In genomic region chr5:121534521-121534920, GRCm38 (mm10) we compare ENCODE assay signal across 10 mouse cellular contexts. TPM values are rescaled to one million over a fixed set of nuclear protein-coding genes. Genes with fewer than 3 reads are reported as not detected.
DNase-seq lines count a peak whose midpoint lies in the region; ATAC-seq and TF ChIP-seq lines count a peak whose summit lies in the region.
"Had no signal": no experiment of that assay in that cellular context is flagged by ENCODE, and none has a peak within 500 bp of the region (broad histone marks: within the 10 kb centered on the region; RNA-seq: fewer than 3 reads in every experiment).

No protein-coding gene starts in this region.

- no peak overlapping the region for H3K27ac ChIP-seq in kidney, adult 2 months (ENCODE audit: insufficient read depth, low read depth, low read length)
- H3K27ac ChIP-seq in CH12.LX (ENCODE audit: insufficient read depth, low read depth): no peak overlapping the region

- in situ Hi-C loops in CH12.LX (cut with MboI; ENCODE audit: low pct_ligation_motif_present, low pct_unique_long_range_greater_than_20kb, low sequenced_read_pairs): no loop called here

- 94% methylated on average over 5 of the region's 5 CpGs for WGBS in kidney, adult 2 months

- ATAC-seq in megakaryocyte-erythroid progenitor cell, adult 5-6 weeks (replicated peaks; ENCODE audit: low FRiP score, low TSS enrichment, poor library complexity, severe bottlenecking): peak; percentile 43; the same call in 1 of the 2 replicates

- H3K4me1 ChIP-seq in kidney, adult 2 months (ENCODE audit: control insufficient read depth, insufficient read depth, low read length): 0 out of 2 replicates have a peak, but pooled peaks cover 3% of the 10 kb centered on the region
- H3K4me1 ChIP-seq in CH12.LX (ENCODE audit: control insufficient read depth in 1 of 2, insufficient read depth in 2 of 2): peaks cover 7 to 22% of the 10 kb centered on the region in 2 experiments

- dilution Hi-C loops in CH12.LX (cut with MboI; ENCODE audit: extremely low pct_ligation_motif_present, extremely low pct_unique_long_range_greater_than_20kb, low sequenced_read_pairs): no loop called here

- no peak overlapping the region for H3K4me3 ChIP-seq in kidney, adult 2 months (ENCODE audit: insufficient read depth, low read depth, low read length)
- H3K4me3 ChIP-seq in CH12.LX (replicated peaks in 1 of 3; ENCODE audit: low read depth in 2 of 3, low read length in 2 of 3, poor library complexity in 1 of 3): no peak overlapping the region

- no peaks in the 10 kb centered on the region for H3K9me3 ChIP-seq in CH12.LX (replicated peaks; ENCODE audit: low read length)

- no peak overlapping the region for H3K9ac ChIP-seq in CH12.LX (ENCODE audit: insufficient read depth, low read depth)

- no peak overlapping the region for H3K4me2 ChIP-seq in CH12.LX (ENCODE audit: insufficient read depth, low read depth, poor library complexity, severe bottlenecking)
- H3K4me2 ChIP-seq: midbrain, embryonic 11.5 days had no signal

- peak; percentile 42 for TF ChIP-seq CTCF in kidney, adult 2 months (conservative IDR thresholded peaks at IDR 0.05; ENCODE audit: insufficient read depth, insufficient read length, low read depth, low read length)
- peak; percentile 28 to 43; a peak in 2 of 4 replicates for TF ChIP-seq CTCF in CH12.LX (conservative IDR thresholded peaks at IDR 0.05 in 1 of 2, IDR thresholded peaks at IDR 0.05 in 1 of 2; ENCODE audit: low read depth in 2 of 2, low read length in 2 of 2)

- peak; percentile 27 for DNase-seq in kidney, adult 2 months
- DNase-seq in kidney, adult 11 months: no peak
- DNase-seq in CH12.LX (ENCODE audit: extremely low read depth): no peak
- peak; percentile 22 for DNase-seq in c-Kit-positive CD71-positive TER-119-positive erythroid progenitor cells, embryonic 14.5 days (ENCODE audit: low spot score)
- DNase-seq in urinary bladder, postnatal 36 days (ENCODE audit: low spot score in 2 of 2): no peak
- no peak for DNase-seq in Muller cell, postnatal 12 days (ENCODE audit: inconsistent ontology term)
- DNase-seq in ovary, postnatal 36 days (ENCODE audit: low spot score): no peak

- TF ChIP-seq POLR2A in kidney, adult 2 months (IDR thresholded peaks at IDR 0.05; ENCODE audit: low read depth, low read length): no peak
- no peak for TF ChIP-seq POLR2A in CH12.LX (IDR thresholded peaks at IDR 0.05; ENCODE audit: low read depth, low read length)

- H3K27me3 ChIP-seq in kidney, adult 2 months (replicated peaks; ENCODE audit: control insufficient read depth, insufficient read depth, low read length): no peaks in the 10 kb centered on the region
- no peaks in the 10 kb centered on the region for H3K27me3 ChIP-seq in CH12.LX (replicated peaks)

- TF ChIP-seq EP300 in CH12.LX (IDR thresholded peaks at IDR 0.05; ENCODE audit: low read length): no peak

- H3K79me2 ChIP-seq in CH12.LX (replicated peaks; ENCODE audit: control insufficient read depth, extremely low read depth, insufficient read depth, poor library complexity, severe bottlenecking): peaks cover 5% of the 10 kb centered on the region

- TF ChIP-seq RAD21 in CH12.LX (IDR thresholded peaks at IDR 0.05; ENCODE audit: low read depth, low read length): no peak

- H3K36me3 ChIP-seq in kidney, adult 2 months (ENCODE audit: control insufficient read depth, insufficient read depth, low read length): 0 out of 2 replicates have a peak, but pooled peaks cover 2% of the 10 kb centered on the region
- peaks cover 61 to 93% of the 10 kb centered on the region in 2 experiments for H3K36me3 ChIP-seq in CH12.LX (replicated peaks in 1 of 2; ENCODE audit: control insufficient read depth in 1 of 2, insufficient read depth in 1 of 2, low read length in 1 of 2)

TF ChIP-seq in CH12.LX, 34 proteins besides CTCF, POLR2A, EP300 and RAD21:
- TF ChIP-seq KAT2A (IDR thresholded peaks at IDR 0.05; ENCODE audit: insufficient replicate concordance, low read length): no peak
- TF ChIP-seq USF2 (conservative IDR thresholded peaks at IDR 0.05; ENCODE audit: low read depth, low read length): no peak
- TF ChIP-seq SIN3A (IDR thresholded peaks at IDR 0.05; ENCODE audit: low read length): no peak
- TF ChIP-seq JUN (IDR thresholded peaks at IDR 0.05; ENCODE audit: insufficient read depth, low read depth, low read length): no peak
- no peak for TF ChIP-seq ZC3H11A (IDR thresholded peaks at IDR 0.05; ENCODE audit: low read depth, low read length)
- no peak for TF ChIP-seq SMC3 (IDR thresholded peaks at IDR 0.05; ENCODE audit: low read depth, low read length)
TF ChIP-seq in CH12.LX: peak in this region for 0.

RNA-seq across cellular contexts. Expression of gene Adam1a, which starts 10.8 kb away (rescaled TPM):
- polyA plus RNA-seq in kidney, adult 2 months (2012; rRNA removed): 2.0 and 2.2 TPM in 2 replicates
- total RNA-seq in CH12.LX (2012; rRNA removed) (1.6 and 1.8 TPM in 2 replicates), CH12.LX (2014; rRNA removed) (1.2 and 2.2 TPM in 2 replicates)
- polyA plus RNA-seq in CH12.LX (2012; ENCODE audit: insufficient read length, low read depth): 1.3 TPM in 2 replicates
- total RNA-seq in megakaryocyte-erythroid progenitor cell, adult 5-6 weeks (2014; fragmentation: Nextera tagmentation): 1.4 and 3.0 TPM in 2 replicates
- total RNA-seq in megakaryocyte-erythroid progenitor cell, adult 5-6 weeks (2017): 2.9 and 5.0 TPM in 2 replicates

RNA-seq across cellular contexts. Expression of gene Gm42878, which starts 10.8 kb away (rescaled TPM):
- polyA plus RNA-seq in kidney, adult 2 months (2012; rRNA removed): 0.13 TPM in 1 of 2 replicates, not detected in the other
- 0.13 TPM in 1 of 2 replicates, not detected in the other for total RNA-seq in CH12.LX (2012; rRNA removed)
- total RNA-seq in CH12.LX (2014; rRNA removed): 0.58 and 1.0 TPM in 2 replicates
- not detected in 2 replicates for polyA plus RNA-seq in CH12.LX (2012; ENCODE audit: insufficient read length, low read depth)
- not detected in 2 replicates for total RNA-seq in megakaryocyte-erythroid progenitor cell, adult 5-6 weeks (2014; fragmentation: Nextera tagmentation)
- not detected in 2 replicates for total RNA-seq in megakaryocyte-erythroid progenitor cell, adult 5-6 weeks (2017)
- polyA plus RNA-seq: kidney, embryonic 16.5 days; midbrain, embryonic 11.5 days had no signal

RNA-seq across cellular contexts. Expression of gene Mapkapk5, which starts 11.2 kb away (rescaled TPM):
- polyA plus RNA-seq in kidney, adult 2 months (2012; rRNA removed): 32.6 and 36.6 TPM in 2 replicates
- total RNA-seq in CH12.LX (2012; rRNA removed): 48.3 and 62.6 TPM in 2 replicates
- total RNA-seq in CH12.LX (2014; rRNA removed): 84.8 and 106 TPM in 2 replicates
- 82.9 and 90.7 TPM in 2 replicates for polyA plus RNA-seq in CH12.LX (2012; ENCODE audit: insufficient read length, low read depth)
- total RNA-seq in megakaryocyte-erythroid progenitor cell, adult 5-6 weeks (2014; fragmentation: Nextera tagmentation): 135 and 143 TPM in 2 replicates
- total RNA-seq in megakaryocyte-erythroid progenitor cell, adult 5-6 weeks (2017): 120 and 186 TPM in 2 replicates

RNA-seq across cellular contexts. Expression of gene Adam1b, which starts 31.3 kb away (rescaled TPM):
- not detected in 2 replicates for polyA plus RNA-seq in kidney, adult 2 months (2012; rRNA removed)
- total RNA-seq in CH12.LX (2012; rRNA removed): 0.04 TPM in 1 of 2 replicates, not detected in the other
- total RNA-seq in CH12.LX (2014; rRNA removed): not detected in 2 replicates
- polyA plus RNA-seq in CH12.LX (2012; ENCODE audit: insufficient read length, low read depth): 0.08 TPM in 1 of 2 replicates, not detected in the other
- 0.39 TPM in 1 of 2 replicates, not detected in the other for total RNA-seq in megakaryocyte-erythroid progenitor cell, adult 5-6 weeks (2014; fragmentation: Nextera tagmentation)
- total RNA-seq in megakaryocyte-erythroid progenitor cell, adult 5-6 weeks (2017): not detected in 2 replicates
- polyA plus RNA-seq: midbrain, embryonic 11.5 days had no signal

RNA-seq across cellular contexts. Expression of gene Aldh2, which starts 59.1 kb away (rescaled TPM):
- 1,369 and 1,431 TPM in 2 replicates for polyA plus RNA-seq in kidney, adult 2 months (2012; rRNA removed)
- total RNA-seq in CH12.LX (2012; rRNA removed) (56.2 and 73.9 TPM in 2 replicates), CH12.LX (2014; rRNA removed) (58.9 and 66.0 TPM in 2 replicates)
- polyA plus RNA-seq in CH12.LX (2012; ENCODE audit: insufficient read length, low read depth): 139 and 143 TPM in 2 replicates
- total RNA-seq in megakaryocyte-erythroid progenitor cell, adult 5-6 weeks (2014; fragmentation: Nextera tagmentation): 98.2 and 116 TPM in 2 replicates
- 189 and 268 TPM in 2 replicates for total RNA-seq in megakaryocyte-erythroid progenitor cell, adult 5-6 weeks (2017)

Comparison
In these comparisons a context has a peak if more than half of its experiments do, and no peak if none do; other contexts are left out.
1. DNase-seq: peak in kidney, adult 2 months (single experiment) and c-Kit-positive CD71-positive TER-119-positive erythroid progenitor cells, embryonic 14.5 days (single experiment); none in kidney, adult 11 months (single experiment), CH12.LX (single experiment), urinary bladder, postnatal 36 days (0 of 2), Muller cell, postnatal 12 days (single experiment) and ovary, postnatal 36 days (single experiment).